Mouse (Mus musculus): ENCODE results near the gene Mxi1.
A peak's percentile ranks its signal among the peaks of the same experiment; 100 is the strongest.
"Not testable (repeated sequence)": the region's sequence is repeated elsewhere in the genome, so short reads cannot be mapped to it uniquely, and the experiment has no call there.

The Mxi1 gene

DNA sequence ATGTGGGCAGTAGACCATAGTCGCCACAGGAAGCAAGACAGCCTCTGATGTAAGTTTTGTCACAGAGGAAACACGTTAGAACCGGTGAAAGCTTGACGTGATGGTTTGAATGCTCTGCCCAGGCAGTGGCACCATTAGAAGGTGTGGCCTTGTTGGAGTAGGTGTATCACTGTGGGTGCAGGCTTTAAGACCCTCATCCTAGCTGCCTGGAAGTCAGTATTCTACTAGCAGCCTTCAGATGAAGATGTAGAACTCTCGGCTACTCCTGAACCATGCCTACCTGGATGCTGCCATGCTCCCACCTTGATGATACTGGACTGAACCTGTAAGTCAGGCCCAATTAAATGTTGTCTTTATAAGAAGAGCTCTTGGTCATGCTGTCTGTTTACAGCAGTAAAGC lies 85.5 kb downstream of the Mxi1 start:
- not testable (repeated sequence) for DNase-seq (ENCODE audit: low spot score in 2 of 2)

DNA sequence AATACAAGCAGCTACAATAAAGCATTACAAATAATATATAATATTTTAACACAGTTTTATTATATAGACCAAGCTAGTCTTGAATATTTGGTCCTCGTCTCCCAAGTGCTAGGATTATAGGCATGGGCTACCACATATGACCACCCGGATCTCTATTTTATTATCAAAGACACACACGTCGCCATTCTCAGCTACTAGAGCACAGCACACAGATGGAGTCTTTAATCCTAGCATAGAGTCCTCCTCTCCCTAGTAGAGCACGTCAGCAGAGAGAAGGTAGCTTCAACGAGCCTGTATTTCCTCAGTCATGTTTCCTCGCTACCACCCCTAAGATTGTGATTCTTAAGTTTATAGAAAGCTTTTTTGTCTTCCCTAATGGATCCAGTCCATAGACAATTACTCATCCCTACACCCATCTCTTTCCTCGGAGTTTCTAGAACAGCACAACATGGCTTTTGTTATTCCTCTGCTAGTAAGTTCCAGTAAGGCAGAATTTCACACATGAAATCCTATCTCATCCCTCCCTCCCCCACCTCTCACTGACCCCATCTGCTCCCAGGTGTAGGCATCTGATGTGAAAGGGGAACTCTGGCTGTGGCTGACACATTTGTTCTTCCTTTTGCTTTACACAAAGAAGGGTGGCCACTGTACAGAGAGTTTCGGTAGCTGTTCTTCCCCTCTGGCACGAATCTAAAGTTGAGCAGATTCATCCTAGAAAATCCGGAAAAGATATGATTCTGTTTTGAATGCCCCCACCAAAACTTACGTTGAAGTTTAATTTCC lies 87.3 kb downstream of the Mxi1 start:
- no peak for DNase-seq (ENCODE audit: low spot score in 2 of 2)

DNA sequence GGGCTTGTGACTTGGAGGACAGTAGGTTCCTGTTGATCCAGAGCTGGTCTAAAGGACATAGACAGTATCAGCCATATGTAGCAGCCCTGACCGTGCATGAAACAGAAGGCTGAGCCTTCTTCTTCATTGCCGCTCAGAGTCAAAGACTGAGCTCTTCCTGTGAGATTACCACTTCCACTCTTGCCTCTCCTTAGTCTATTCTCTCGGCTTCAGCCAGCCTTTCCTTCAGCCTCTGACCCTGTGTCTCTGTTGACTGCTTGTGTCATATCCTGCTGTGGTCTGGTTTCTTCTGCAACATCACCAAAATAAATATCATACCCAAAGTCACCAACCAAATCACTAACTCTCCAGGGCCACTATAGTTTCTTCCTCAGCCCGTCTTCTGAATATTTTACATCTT lies 88.9 kb downstream of the Mxi1 start:
- no peak for DNase-seq (ENCODE audit: low spot score in 2 of 2)

- no peak for DNase-seq (ENCODE audit: low spot score in 2 of 2)
These were observed 90.2 kb downstream of the Mxi1 start for GRCm38 (mm10) chr19:53400332-53401110.

GRCm38 (mm10) chr19:53402741-53403432 lies 92.6 kb downstream of the Mxi1 start:
- no peak for DNase-seq (ENCODE audit: low spot score in 2 of 2)

DNA sequence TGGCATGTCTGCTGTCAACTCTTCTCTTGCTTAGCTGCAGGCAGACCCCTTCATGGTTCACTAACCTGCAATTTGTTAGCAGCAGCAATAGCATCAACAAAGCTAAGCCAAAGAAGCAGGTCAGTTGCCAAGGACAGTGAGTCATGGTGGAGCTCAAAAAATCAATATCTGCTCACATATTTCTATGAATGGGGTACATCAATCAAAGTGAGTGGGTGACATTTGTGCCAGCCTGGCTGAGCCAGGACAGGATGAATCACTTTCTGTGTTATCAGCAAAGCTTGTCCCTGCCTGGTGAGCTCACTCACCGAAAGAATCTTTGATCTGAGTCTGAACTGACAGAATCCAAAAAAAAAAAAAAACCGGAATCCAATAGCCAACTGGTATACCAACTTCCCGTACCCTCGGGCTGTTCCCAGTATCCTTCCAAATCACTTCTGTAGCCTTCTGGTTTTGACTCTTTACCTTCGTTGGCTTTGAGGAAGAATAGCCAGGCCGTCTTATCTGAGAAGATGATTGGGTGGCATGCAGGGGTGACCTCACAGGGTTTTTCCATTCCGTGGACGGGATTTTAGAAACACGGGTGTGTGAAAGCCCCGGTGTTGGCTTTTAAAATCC lies 94.0 kb downstream of the Mxi1 start:
- DNase-seq (ENCODE audit: low spot score in 2 of 2) = no peak

- DNase-seq (ENCODE audit: low spot score in 2 of 2) = no peak
These were observed 94.6 kb downstream of the Mxi1 start for GRCm38 (mm10) chr19:53404837-53405356.

DNA sequence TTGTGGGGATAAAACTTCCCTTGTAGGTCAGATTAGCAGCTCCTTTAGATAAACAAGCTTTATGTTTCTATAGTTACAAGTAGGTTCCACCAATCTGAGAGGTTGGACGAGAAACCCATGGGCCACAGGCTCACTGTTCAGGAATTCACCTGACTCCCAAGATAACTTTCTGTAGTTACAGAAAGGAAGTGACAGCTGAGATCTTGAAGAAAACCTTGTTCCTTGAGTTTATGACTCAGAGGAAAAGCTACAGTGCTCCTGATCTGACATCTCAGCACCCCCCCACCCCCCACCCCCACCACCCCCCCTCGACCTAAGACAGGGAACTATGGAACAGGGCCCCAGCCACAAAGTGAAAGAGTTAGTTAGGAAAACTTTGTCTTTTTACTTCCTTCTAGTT lies 95.5 kb downstream of the Mxi1 start:
- no peak for DNase-seq (ENCODE audit: low spot score in 2 of 2)

GRCm38 (mm10) chr19:53407350-53407749 lies 97.0 kb downstream of the Mxi1 start:
- no peak for DNase-seq (ENCODE audit: low spot score in 2 of 2)

DNA sequence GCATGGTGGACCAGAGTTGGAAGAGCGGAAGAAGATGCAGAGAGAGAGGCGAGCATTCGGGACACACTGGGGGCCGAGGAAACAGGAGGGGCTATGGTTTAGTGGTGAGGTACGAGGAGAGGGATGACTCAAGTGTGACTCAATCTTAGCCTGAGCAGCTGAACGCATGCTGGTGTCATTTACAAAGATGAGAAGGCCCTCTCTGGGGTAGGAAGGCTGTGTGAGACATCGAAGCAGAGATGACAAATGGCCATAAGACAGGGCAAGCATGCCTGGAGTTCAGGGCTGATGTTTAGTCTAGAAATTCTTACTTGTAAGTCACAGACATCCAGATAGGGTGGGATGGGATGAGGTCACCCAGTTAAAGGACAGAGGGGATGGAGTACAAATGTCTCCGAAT lies 98.1 kb downstream of the Mxi1 start:
- DNase-seq (ENCODE audit: low spot score in 2 of 2) = no peak

- DNase-seq (ENCODE audit: low spot score in 2 of 2) = no peak
These were observed 99.5 kb downstream of the Mxi1 start for GRCm38 (mm10) chr19:53409663-53410307.

- DNase-seq (ENCODE audit: low spot score in 2 of 2) = peak; percentile 67 to 73
These were observed 102.0 kb downstream of the Mxi1 start for GRCm38 (mm10) chr19:53412149-53412848.

DNA sequence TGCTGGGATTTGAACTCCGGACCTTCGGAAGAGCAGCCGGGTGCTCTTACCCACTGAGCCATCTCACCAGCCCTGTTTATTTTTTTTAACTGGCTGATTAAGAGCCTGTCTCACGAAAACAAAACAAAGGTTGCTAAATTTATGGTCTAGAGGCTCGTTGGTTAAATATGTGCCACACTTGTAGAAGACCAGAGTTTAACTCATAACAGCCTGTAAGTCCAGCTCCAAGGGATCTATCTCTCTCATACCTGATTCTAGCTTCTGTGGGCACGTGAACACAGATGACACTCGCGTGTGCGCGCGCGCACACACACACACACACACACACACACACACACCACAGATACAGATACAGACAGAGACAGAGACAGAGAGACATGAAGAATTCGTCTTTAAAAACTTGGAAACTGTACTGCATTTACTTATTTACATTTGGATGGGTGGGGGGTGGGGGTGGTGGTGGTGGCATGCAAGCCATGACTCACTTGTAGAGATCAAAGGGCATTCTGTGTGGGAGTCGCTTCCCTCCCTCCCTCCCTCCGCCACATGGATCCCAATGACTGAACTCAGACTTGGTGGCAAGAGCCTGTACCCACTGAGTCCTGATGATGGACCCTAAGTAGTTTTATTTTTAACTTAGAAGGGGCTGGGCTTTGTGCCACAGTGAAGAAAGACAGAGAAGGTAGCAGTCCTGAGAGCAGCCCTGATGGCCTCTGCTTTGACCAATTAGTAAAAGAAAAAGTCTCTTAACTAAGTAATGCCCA lies 103.5 kb downstream of the Mxi1 start:
- DNase-seq (ENCODE audit: low spot score in 2 of 2) = no peak

- no peak for DNase-seq (ENCODE audit: low spot score in 2 of 2)
These were observed 104.3 kb downstream of the Mxi1 start for GRCm38 (mm10) chr19:53414650-53415049.

- peak in 1 of 2 experiments; percentile 66 for DNase-seq (ENCODE audit: low spot score in 2 of 2)
These were observed 104.9 kb downstream of the Mxi1 start for GRCm38 (mm10) chr19:53415198-53415597.

GRCm38 (mm10) chr19:53419834-53420233 lies 109.5 kb downstream of the Mxi1 start:
- no peak for DNase-seq (ENCODE audit: low spot score in 2 of 2)

DNA sequence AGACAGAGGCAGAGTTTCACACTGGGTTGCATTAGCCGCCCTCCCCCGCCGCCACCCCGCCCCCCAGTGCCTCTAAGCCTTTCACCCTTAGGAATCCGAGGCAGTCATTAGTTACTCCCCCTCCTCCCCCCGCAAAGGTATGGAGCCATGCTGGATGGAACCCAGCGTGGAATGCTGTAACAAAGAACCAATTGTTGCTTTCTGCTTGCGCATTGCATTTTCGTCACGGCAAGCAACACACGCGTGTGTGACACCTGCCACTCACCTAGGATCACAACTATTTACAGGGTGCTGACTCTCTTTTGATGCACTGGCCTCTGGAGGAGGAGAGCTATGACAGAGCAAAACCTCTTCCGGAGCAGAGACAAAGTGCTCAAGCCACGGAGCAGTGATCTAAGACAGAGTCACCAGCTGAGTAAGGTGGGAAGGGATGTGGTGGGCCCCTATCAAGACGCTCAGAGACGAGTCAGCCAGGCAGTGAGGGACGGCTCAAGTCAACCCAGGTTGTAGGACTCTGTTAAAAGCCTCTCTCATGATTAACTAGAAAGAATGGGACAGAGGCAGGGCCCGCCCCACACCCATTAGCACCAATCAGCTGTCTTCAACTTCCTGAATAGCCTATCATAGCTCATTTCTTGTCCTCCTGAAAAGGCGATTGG lies 110.7 kb downstream of the Mxi1 start:
- DNase-seq (ENCODE audit: low spot score in 2 of 2) = peak in 1 of 2 experiments; percentile 71

- no peak for DNase-seq (ENCODE audit: low spot score in 2 of 2)
These were observed 111.4 kb downstream of the Mxi1 start for GRCm38 (mm10) chr19:53421583-53422188.

Data from left cerebral cortex, adult 9 months (tissue).